Mouse (Mus musculus) adrenal gland, postnatal 14 days (tissue): ENCODE data around the gene Zfp811. TPM values are rescaled to one million over a fixed set of nuclear protein-coding genes. Genes with fewer than 3 reads are reported as not detected.
A peak's percentile ranks its signal among the peaks of the same experiment; 100 is the strongest.

Source experiments
- DNase-seq: peaks from one replicate; pipeline ENCODE4 v3.0.0; 2021; ENCODE audit warnings: mixed read lengths
- total RNA-seq: library from RNA; stranded (reverse); gene quantifications from 2 replicates; pipeline ENCODE4 v1.2.3, GENCODE M21; 2021

Gene Zfp811
- total RNA-seq, 1 experiment from 2014 or later = 0.44 TPM

DNA sequence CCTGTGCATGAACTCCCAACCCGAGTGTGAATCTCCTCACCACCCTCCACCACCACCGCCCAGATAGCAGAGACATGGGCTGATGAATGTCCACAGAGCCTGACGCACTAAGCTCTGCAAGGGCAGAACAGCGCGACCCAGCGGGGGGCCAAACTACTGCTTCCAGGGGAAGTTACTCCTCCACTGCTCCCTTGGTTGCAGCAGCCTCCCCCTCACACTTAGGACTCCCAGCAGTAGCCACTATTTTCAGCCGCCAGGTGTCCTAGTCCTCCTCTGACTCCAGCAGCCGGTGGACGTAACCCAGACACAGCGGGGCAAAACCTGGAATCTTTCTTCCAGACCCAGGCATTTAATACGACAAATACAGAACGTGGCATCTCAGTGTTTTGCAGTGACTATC, 56.1 kb downstream of the Zfp811 start:
- DNase-seq = peak; percentile 59

DNA sequence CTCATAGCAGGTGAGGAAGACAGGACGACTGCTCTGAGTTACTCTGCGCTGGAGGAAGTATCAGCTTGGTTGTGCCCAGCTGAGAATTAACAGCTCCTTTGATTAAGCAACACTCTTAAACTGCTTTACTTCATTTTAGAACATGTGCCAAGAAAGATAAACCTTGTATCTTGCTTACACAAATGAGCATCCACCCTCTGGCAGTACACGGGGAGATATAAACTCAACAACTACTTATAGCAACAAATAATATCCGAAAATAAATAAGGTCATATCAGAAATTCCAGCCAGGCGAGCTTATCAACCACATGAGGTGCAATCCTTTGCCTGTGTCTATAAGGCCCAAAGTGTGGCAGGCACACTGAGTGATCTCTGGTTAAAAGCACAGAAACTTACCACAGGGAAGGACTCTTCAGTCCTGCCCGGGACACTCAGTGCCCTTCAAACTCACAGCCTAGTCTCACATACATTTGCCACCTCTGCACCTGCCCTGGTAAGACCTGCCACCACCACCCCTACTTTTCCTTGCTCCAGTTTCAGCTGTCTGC, 56.8 kb downstream of the Zfp811 start:
- DNase-seq = no peak

DNA sequence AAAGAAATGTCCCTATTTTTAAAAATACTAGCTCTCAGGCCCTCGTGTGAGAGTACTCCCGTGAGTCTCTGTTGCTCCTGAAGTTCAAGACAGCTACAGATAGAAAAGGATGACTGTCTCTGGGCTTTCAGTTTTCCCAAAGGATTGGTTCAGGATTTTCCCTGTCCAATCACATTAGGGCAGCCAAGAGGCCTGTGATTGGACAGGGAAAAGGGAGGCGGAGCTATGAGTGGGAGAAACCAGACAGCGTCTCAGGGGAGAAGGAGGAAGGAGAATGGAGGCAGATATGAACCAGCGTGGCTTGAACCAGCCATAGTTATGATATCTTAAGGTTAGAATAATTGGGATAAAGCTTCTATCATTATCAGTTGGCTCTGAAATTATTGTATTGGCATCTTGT, 59.1 kb downstream of the Zfp811 start:
- DNase-seq = no peak

Other genes starting within 250 kb of the Zfp811 start
- not detected in 2 replicates for gene Cyp4f37, start 188.6 kb downstream of the Zfp811 start, total RNA-seq
- gene Cyp4f40, start 151.0 kb downstream of the Zfp811 start, total RNA-seq = not detected in 2 replicates
- 2.1 and 15.6 TPM in 2 replicates for gene Cyp4f15, start 124.3 kb downstream of the Zfp811 start, total RNA-seq
- gene Zfp871, start 21.6 kb downstream of the Zfp811 start, total RNA-seq = 42.6 and 44.5 TPM in 2 replicates
- 9.1 and 12.7 TPM in 2 replicates for gene Zfp799, start 20.3 kb upstream of the Zfp811 start, total RNA-seq
- gene Zfp870, start 81.7 kb upstream of the Zfp811 start, total RNA-seq = 7.8 and 11.3 TPM in 2 replicates
- gene Cyp4f14, start 107.4 kb upstream of the Zfp811 start, total RNA-seq = 2.0 and 10.2 TPM in 2 replicates
- 46.2 and 51.9 TPM in 2 replicates for gene Cyp4f13, start 137.5 kb upstream of the Zfp811 start, total RNA-seq
- 3.7 and 4.4 TPM in 2 replicates for gene Zfp472, start 155.9 kb upstream of the Zfp811 start, total RNA-seq
- gene Zfp952, start 183.2 kb upstream of the Zfp811 start, total RNA-seq = 8.5 and 10.0 TPM in 2 replicates
- gene Zfp763, start 223.5 kb upstream of the Zfp811 start, total RNA-seq = 6.3 and 8.5 TPM in 2 replicates